Mouse (Mus musculus) liver, adult 2 months (tissue): Measurements from ENCODE around the gene Mkrn1. TPM values are rescaled to one million over a fixed set of nuclear protein-coding genes. Genes with fewer than 3 reads are reported as not detected.

Experiments
- DNase-seq: peaks from one replicate; pipeline ENCODE4 v3.0.0-alpha.2; 2011; ENCODE audit warnings: low read depth, low spot score; ENCODE audit errors: extremely low read depth
- H3K27ac ChIP-seq: fragments of 200-500 bp; replicated peaks from 2 replicates; pipeline ENCODE4 v1.5.1; 2012; ENCODE audit warnings: low read depth, mild to moderate bottlenecking, control low read depth, inconsistent platforms, low read length; ENCODE audit not compliant: insufficient read depth
- H3K27me3 ChIP-seq: fragments of 200-500 bp; 2 replicates; pipeline ENCODE4 v1.6.1; 2012; ENCODE audit warnings: mild to moderate bottlenecking, moderate library complexity, low read length, inconsistent platforms; ENCODE audit not compliant: control insufficient read depth, insufficient read depth
- H3K36me3 ChIP-seq: fragments of 200-500 bp; 2 replicates; pipeline ENCODE4 v1.6.1; 2012; ENCODE audit warnings: low read length, inconsistent platforms; ENCODE audit not compliant: control insufficient read depth, insufficient read depth
- H3K4me1 ChIP-seq: fragments of 200-500 bp; 2 replicates; pipeline ENCODE4 v1.6.1; 2011; ENCODE audit warnings: low read length; ENCODE audit not compliant: control insufficient read depth, insufficient read depth
- H3K4me3 ChIP-seq: fragments of 200-500 bp; 2 replicates; pipeline ENCODE4 v1.5.1; 2011; ENCODE audit warnings: low read depth, mild to moderate bottlenecking, control low read depth, low read length, moderate library complexity; ENCODE audit not compliant: insufficient read depth
- H3K79me2 ChIP-seq: fragments of 200-500 bp; 2 replicates; pipeline ENCODE4 v1.6.1; 2012; ENCODE audit warnings: inconsistent platforms, mild to moderate bottlenecking, low read length, moderate library complexity; ENCODE audit not compliant: control insufficient read depth, insufficient read depth
- H3K9ac ChIP-seq: fragments of 200-500 bp; 2 replicates; pipeline ENCODE4 v1.6.1; 2012; ENCODE audit warnings: low read depth, mild to moderate bottlenecking, control low read depth, inconsistent platforms, low read length
- CTCF ChIP-seq: fragments of 200-500 bp; IDR thresholded peaks from 2 replicates; pipeline ENCODE4 v1.5.1; 2011; ENCODE audit warnings: low read depth, low read length, control low read depth
- POLR2A ChIP-seq: fragments of 200-500 bp; IDR thresholded peaks from 2 replicates; pipeline ENCODE4 v1.6.1; 2011; ENCODE audit warnings: low read length, control low read depth; ENCODE audit not compliant: insufficient read depth; ENCODE audit errors: extremely low read depth
- WGBS: fragments of 180-500 bp; shearing (Covaris S2); methylation state at CpG from one replicate; pipeline ENCODE4 v1.1.7; 2018; 5-methylcytosine and 5-hydroxymethylcytosine counted together
- polyA plus RNA-seq: library from polyadenylated mRNA; depleted of rRNA; stranded (reverse); fragments of >200 nt; gene quantifications from 2 replicates; pipeline ENCODE4 v1.2.3, GENCODE M21; 2012
- total RNA-seq: library from RNA; depleted of rRNA; stranded (reverse); fragments of >200 nt; gene quantifications from 2 replicates; pipeline ENCODE4 v1.2.3, GENCODE M21; 2014

Mkrn1 gene
- total and polyA plus RNA-seq, 2 experiments = 14.0 to 24.2 TPM

DNA sequence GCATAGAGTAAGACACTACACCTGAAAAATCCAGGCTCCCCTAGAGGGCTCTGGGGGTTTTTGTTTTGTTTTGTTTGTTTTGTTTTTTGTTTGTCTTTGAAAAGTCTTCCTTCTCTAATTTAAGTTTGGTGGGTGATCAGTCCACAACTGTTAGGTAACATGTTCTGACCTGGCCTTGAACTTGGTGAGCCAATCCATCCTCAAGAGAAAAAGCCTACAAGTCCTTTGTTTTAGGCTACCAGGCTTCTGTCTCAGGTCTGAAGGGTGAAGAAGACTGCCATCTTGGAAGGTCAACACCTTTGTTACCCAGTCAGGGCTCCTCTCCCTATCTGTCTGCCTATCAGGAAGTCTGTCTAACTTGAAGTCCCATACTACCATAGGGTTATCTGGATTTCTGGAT, 13.4 kb upstream of the Mkrn1 start:
- no peak overlapping the region for H3K4me3 ChIP-seq
- no peaks in the 10 kb centered on the region for H3K4me1 ChIP-seq
- H3K36me3 ChIP-seq = no peaks in the 10 kb centered on the region
- no peak overlapping the region for H3K27ac ChIP-seq
- H3K27me3 ChIP-seq = no peaks in the 10 kb centered on the region
- H3K9ac ChIP-seq = no peak overlapping the region
- H3K79me2 ChIP-seq = no peaks in the 10 kb centered on the region
- DNase-seq = no peak
- TF ChIP-seq POLR2A (no peak), CTCF (no peak)

GRCm38 (mm10) chr6:39433174-39433573, 12.9 kb upstream of the Mkrn1 start:
- Histone ChIP-seq H3K27ac (no peak overlapping the region), H3K79me2 (no peaks in the 10 kb centered on the region), H3K9ac (no peak overlapping the region), H3K4me3 (no peak overlapping the region), H3K27me3 (no peaks in the 10 kb centered on the region), H3K4me1 (no peaks in the 10 kb centered on the region), H3K36me3 (no peaks in the 10 kb centered on the region)
- 81% methylated on average over 4 of the region's 4 CpGs for WGBS
- no peak for DNase-seq
- TF ChIP-seq POLR2A = no peak

- 75% methylated on average over 11 of the region's 11 CpGs for WGBS
- H3K36me3 ChIP-seq = no peaks in the 10 kb centered on the region
- no peak for TF ChIP-seq CTCF
- DNase-seq = no peak
- no peaks in the 10 kb centered on the region for H3K79me2 ChIP-seq
- H3K4me1 ChIP-seq = no peaks in the 10 kb centered on the region
- no peaks in the 10 kb centered on the region for H3K27me3 ChIP-seq
- H3K9ac ChIP-seq = no peak overlapping the region
- no peak overlapping the region for H3K27ac ChIP-seq
- H3K4me3 ChIP-seq = no peak overlapping the region
These were observed 10.5 kb upstream of the Mkrn1 start for GRCm38 (mm10) chr6:39430722-39431121.

GRCm38 (mm10) chr6:39429007-39429788, 8.9 kb upstream of the Mkrn1 start:
- WGBS = 72% methylated on average over 6 of the region's 6 CpGs
- H3K27ac ChIP-seq = no peak overlapping the region
- H3K79me2 ChIP-seq = no peaks in the 10 kb centered on the region
- H3K27me3 ChIP-seq = no peaks in the 10 kb centered on the region
- H3K4me3 ChIP-seq = no peak overlapping the region
- H3K9ac ChIP-seq = no peak overlapping the region
- no peaks in the 10 kb centered on the region for H3K4me1 ChIP-seq
- no peak for TF ChIP-seq CTCF
- H3K36me3 ChIP-seq = no peaks in the 10 kb centered on the region
- no peak for DNase-seq

DNA sequence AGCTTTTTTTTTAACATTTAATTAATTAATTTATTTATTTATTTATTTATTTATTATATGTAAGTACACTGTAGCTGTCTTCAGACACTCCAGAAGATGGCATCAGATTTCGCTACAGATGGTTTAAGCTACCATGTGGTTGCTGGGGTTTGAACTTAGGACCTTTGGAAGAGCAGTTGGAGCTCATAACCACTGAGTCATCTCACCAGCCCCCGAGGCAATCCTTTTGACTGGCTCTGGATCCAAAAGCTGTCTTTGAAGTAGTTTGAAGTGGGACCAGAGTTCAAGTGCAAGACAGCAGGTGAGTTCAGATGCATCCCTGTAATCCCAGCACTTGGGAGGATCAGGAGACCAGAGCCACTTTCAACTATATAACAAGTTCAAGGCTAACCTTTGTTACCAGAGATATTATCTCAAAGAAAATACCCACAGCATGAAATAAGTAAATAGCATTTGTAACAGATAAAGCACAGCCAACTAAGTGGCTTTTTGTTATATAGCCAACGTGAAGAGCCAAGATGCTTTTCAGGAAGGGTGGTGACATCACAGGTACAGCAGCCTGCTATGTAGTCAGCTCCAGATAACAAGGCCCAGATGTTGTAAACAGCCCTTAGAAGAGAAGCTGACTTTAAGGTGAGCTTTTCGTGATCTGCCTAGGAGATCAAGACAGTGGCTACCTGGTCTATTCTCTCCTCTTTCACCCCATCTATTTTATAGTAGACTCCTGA, 7.2 kb upstream of the Mkrn1 start:
- H3K36me3 ChIP-seq = no peaks in the 10 kb centered on the region
- 75% methylated on average over 4 of the region's 4 CpGs for WGBS
- no peaks in the 10 kb centered on the region for H3K27me3 ChIP-seq
- H3K4me3 ChIP-seq = no peak overlapping the region
- H3K79me2 ChIP-seq = no peaks in the 10 kb centered on the region
- H3K4me1 ChIP-seq = no peaks in the 10 kb centered on the region
- H3K27ac ChIP-seq = no peak overlapping the region
- DNase-seq = no peak
- TF ChIP-seq POLR2A (no peak), CTCF (no peak)
- H3K9ac ChIP-seq = no peak overlapping the region

- Histone ChIP-seq H3K4me3 (no peak overlapping the region), H3K4me1 (no peaks in the 10 kb centered on the region), H3K79me2 (no peaks in the 10 kb centered on the region), H3K27me3 (no peaks in the 10 kb centered on the region), H3K9ac (no peak overlapping the region), H3K27ac (no peak overlapping the region), H3K36me3 (no peaks in the 10 kb centered on the region)
- TF ChIP-seq CTCF (no peak), POLR2A (no peak)
- 75% methylated on average over 4 of the region's 4 CpGs for WGBS
- no peak for DNase-seq
These were observed 6.5 kb upstream of the Mkrn1 start for GRCm38 (mm10) chr6:39426725-39427124.
